Mouse (Mus musculus) ES-Bruce4 (cell line): ENCODE results near the gene Psmd6. TPM values are rescaled to one million over a fixed set of nuclear protein-coding genes. Genes with fewer than 3 reads are reported as not detected.

Experiments
- H3K27ac ChIP-seq: 2 replicates; pipeline ENCODE4 v1.5.1; 2012; ENCODE audit warnings: low read length, inconsistent platforms; ENCODE audit not compliant: insufficient read depth
- H3K27me3 ChIP-seq: 2 replicates; pipeline ENCODE4 v1.6.1; 2012; ENCODE audit warnings: mild to moderate bottlenecking, low read length, inconsistent platforms; ENCODE audit not compliant: control insufficient read depth, poor library complexity, insufficient read depth, severe bottlenecking
- H3K36me3 ChIP-seq: 2 replicates; pipeline ENCODE4 v1.6.1; 2012; ENCODE audit warnings: inconsistent platforms, mild to moderate bottlenecking, low read length, moderate library complexity; ENCODE audit not compliant: control insufficient read depth, poor library complexity, insufficient read depth, severe bottlenecking
- H3K4me1 ChIP-seq: one replicate; pipeline ENCODE4 v1.8.1; 2011; ENCODE audit warnings: low read length; ENCODE audit not compliant: control insufficient read depth, insufficient read depth
- H3K4me3 ChIP-seq: 2 replicates; pipeline ENCODE4 v1.5.1; 2011; ENCODE audit warnings: low read depth, mild to moderate bottlenecking, low read length
- H3K9ac ChIP-seq: 2 replicates; pipeline ENCODE4 v1.6.1; 2012; ENCODE audit warnings: low read depth, mild to moderate bottlenecking, inconsistent platforms; ENCODE audit not compliant: poor library complexity, severe bottlenecking
- H3K9me3 ChIP-seq: replicated peaks from 2 replicates; pipeline ENCODE4 v1.6.1; 2012; ENCODE audit warnings: mild to moderate bottlenecking, low read length, inconsistent platforms; ENCODE audit not compliant: control insufficient read depth, poor library complexity, insufficient read depth, severe bottlenecking
- CTCF ChIP-seq: IDR thresholded peaks from one replicate; pipeline ENCODE4 v1.8.1; 2011; ENCODE audit warnings: low read depth, low read length
- EP300 ChIP-seq: IDR thresholded peaks from 2 replicates; pipeline ENCODE4 v1.6.1; 2011; ENCODE audit warnings: low read depth, low read length; ENCODE audit not compliant: insufficient read depth
- POLR2A ChIP-seq: IDR thresholded peaks from one replicate; pipeline ENCODE4 v1.8.1; 2011; ENCODE audit warnings: low read length; ENCODE audit not compliant: insufficient read depth
- polyA plus RNA-seq: library from polyadenylated mRNA; stranded (reverse); fragments of >200 nt; gene quantifications from 2 replicates; pipeline ENCODE4 v1.2.4, GENCODE M21; 2011; ENCODE audit warnings: low read depth; ENCODE audit not compliant: missing spikeins, insufficient read depth, insufficient read length

Gene Psmd6
- polyA plus RNA-seq: 108 and 113 TPM in 2 replicates

DNA sequence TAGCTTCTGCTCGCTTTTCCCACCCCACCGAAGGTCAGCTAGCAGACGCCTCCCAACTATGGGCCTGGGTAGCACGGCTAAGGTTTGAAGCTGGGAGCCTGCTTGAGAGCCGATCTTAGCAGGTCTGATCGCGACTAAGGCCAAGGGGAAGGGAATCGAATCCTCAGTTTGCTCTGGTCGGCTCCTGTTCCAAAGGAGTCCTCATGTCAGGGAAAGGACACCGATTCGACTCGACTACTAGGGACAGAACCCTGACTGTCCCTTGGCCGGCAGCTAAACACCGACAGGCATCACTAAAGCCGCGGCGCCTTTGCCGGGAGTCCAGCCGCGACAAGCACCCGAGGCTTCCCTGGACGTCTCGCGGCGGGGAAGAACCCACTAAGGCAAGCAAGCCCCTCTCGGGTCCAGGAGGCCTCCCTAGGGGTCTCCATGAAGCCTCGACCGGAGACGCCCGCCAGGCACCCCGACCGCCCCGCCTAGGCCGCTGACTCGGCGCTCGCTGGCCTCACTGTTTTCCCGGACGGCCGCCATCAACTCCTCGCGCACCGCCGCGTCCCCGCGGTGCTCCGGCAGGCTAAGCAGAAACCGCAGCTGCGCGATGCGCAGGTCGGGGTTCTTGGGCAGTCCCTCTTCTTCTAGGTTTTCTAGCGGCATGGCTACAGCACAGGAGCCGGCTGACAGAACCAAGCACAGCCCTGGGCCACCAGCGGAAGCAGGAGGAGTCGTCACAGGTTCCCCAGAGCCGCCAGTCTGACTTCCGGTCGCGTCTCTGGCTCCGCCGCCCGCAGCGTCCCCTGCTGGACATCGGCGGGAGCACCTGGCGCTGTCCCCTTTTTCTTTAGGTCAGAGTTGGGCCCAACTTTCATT is at the start of gene Psmd6:
TSS of gene Psmd6 (minus strand) at position 755 of the 867 bp plus-strand sequence.
- peak within 1 kb of the TSS; percentile 98 for H3K4me3 ChIP-seq
- peaks cover 8% of the 10 kb centered on the region for H3K9me3 ChIP-seq
- peaks cover 38% of the 10 kb centered on the region for H3K36me3 ChIP-seq
- H3K4me1 ChIP-seq: no peaks in the 10 kb centered on the region
- H3K9ac ChIP-seq: peak within 1 kb of the TSS; percentile 89
- H3K27ac ChIP-seq: no peak within 1 kb of the TSS
- TF ChIP-seq CTCF: peak; percentile 78
- no peak for TF ChIP-seq EP300
- H3K27me3 ChIP-seq: no peaks in the 10 kb centered on the region

DNA sequence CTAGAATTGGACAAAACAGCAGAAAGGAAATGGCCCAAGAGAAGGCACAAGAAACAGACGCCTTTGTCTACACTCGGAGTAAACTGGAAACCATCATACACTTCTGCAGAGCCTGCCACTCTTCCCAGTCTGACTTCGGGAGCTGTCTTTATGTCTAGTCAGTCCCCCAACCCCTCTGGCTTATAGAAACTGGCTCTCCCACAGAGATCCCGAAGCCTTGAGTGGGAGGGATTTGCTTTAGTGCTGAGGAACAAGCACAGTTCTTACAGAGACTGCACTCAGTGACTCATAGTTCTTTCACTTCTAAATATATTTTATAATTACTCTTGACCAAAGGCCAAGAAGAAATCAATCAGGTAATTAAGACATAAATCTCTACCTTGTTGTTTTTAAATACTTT is 10.1 kb downstream of the Psmd6 start:
- no peak for TF ChIP-seq CTCF
- no peak for TF ChIP-seq POLR2A
- no peak for TF ChIP-seq EP300
- no peak overlapping the region for H3K4me3 ChIP-seq
- no peaks in the 10 kb centered on the region for H3K27me3 ChIP-seq
- peaks cover 10% of the 10 kb centered on the region for H3K9me3 ChIP-seq
- no peak overlapping the region for H3K9ac ChIP-seq
- H3K27ac ChIP-seq: no peak overlapping the region
- no peaks in the 10 kb centered on the region for H3K4me1 ChIP-seq
- H3K36me3 ChIP-seq: peaks cover 28% of the 10 kb centered on the region

DNA sequence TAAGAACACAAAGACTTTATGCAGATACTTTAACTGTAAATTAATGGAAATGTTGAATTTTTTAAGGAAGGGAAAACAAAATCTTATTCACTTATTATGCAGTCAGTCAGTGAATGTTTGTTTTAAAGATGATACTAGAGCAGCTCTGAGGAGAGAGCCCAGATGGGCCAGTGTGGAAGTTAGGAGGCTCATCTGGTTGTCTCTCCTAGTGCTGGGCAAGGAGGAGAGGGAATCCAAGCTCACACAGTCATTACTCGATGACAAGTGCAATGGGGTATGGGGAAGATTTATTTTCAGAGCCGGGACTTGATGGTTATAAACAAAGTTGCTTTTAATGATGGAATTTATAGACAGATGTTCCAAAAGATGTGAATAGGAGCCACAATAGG is 15.9 kb downstream of the Psmd6 start:
- Histone ChIP-seq H3K4me3 (no peak overlapping the region), H3K36me3 (no peaks in the 10 kb centered on the region), H3K9me3 (no peaks in the 10 kb centered on the region), H3K9ac (no peak overlapping the region), H3K4me1 (no peaks in the 10 kb centered on the region), H3K27ac (no peak overlapping the region), H3K27me3 (no peaks in the 10 kb centered on the region)
- TF ChIP-seq POLR2A (no peak), EP300 (no peak), CTCF (no peak)

GRCm38 (mm10) chr14:14104213-14104929 is 16.4 kb downstream of the Psmd6 start:
- H3K27me3 ChIP-seq: no peaks in the 10 kb centered on the region
- no peak overlapping the region for H3K9ac ChIP-seq
- TF ChIP-seq EP300 (no peak), CTCF (no peak), POLR2A (no peak)
- H3K4me1 ChIP-seq: no peaks in the 10 kb centered on the region
- H3K9me3 ChIP-seq: no peaks in the 10 kb centered on the region
- H3K27ac ChIP-seq: no peak overlapping the region
- H3K4me3 ChIP-seq: no peak overlapping the region
- H3K36me3 ChIP-seq: no peaks in the 10 kb centered on the region

DNA sequence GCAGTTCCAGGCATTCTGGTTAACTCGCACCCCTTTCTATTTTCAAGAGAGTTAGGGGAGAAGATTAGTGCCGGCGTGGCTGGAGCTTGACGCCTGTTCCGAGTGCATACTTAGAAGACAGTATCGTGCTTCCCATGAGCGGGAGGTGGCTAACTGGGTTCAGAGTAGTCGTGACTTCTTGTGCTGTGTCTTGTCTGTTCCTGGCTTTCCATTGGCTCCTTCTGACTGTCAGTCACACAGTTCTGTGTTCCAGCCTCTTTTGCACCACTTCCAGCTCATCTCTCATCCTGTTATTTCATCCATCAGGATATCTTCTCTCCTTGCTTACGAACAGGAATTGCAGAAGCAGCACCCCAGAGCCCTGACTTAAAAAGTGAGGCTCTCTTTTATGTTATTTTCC is 19.5 kb downstream of the Psmd6 start:
- Histone ChIP-seq H3K36me3 (no peaks in the 10 kb centered on the region), H3K9me3 (no peaks in the 10 kb centered on the region), H3K4me1 (no peaks in the 10 kb centered on the region), H3K4me3 (no peak overlapping the region), H3K27ac (no peak overlapping the region), H3K27me3 (no peaks in the 10 kb centered on the region), H3K9ac (no peak overlapping the region)
- TF ChIP-seq POLR2A (no peak), EP300 (no peak), CTCF (no peak)
